Mouse (Mus musculus) layer of hippocampus, postnatal 14 days (tissue): ENCODE data around the gene Mrps16. TPM values are rescaled to one million over a fixed set of nuclear protein-coding genes. Genes with fewer than 3 reads are reported as not detected.

Experiments
- DNase-seq, 2 experiments: peaks; one replicate each; pipeline ENCODE4 v3.0.0; 2021 to 2022; ENCODE audit warnings: low spot score in 2 of 2, mixed read lengths in 1 of 2
- long read RNA-seq, 2 experiments: library from polyadenylated mRNA; stranded (forward); transcript quantifications; one replicate each; pipeline ENCODE4 v2.0.0; 2021
- total RNA-seq, 2 experiments: library from RNA; stranded (reverse); gene quantifications; 2 replicates each; pipeline ENCODE4 v1.2.3; 2021

The Mrps16 gene
- 10 to 100 TPM; 33.3 to 36.5 TPM for total RNA-seq
- long read RNA-seq, experiment 1, transcript Mrps16-201 (3 exons, 2,572 nt) = major isoform, 9 of 18 reads
- long read RNA-seq, experiment 1, partial matches to known transcripts = 0 of 18 reads
- long read RNA-seq, experiment 1, other reads (novel, unspliced or antisense) = 5 of 18 reads
- long read RNA-seq, experiment 2, transcript Mrps16-201 (3 exons, 2,572 nt) = major isoform, 35 of 71 reads
- long read RNA-seq, experiment 2, transcript Mrps16-202 (3 exons, 801 nt) = minor isoform, 12 of 71 reads
- long read RNA-seq, experiment 2, partial matches to known transcripts = 4 of 71 reads
- long read RNA-seq, experiment 2, other reads (novel, unspliced or antisense) = 20 of 71 reads

GRCm38 (mm10) chr14:20393205-20393913, at the start of gene Mrps16:
Mrps16 (minus strand) TSS chr14:20393634.
- DNase-seq = peak; percentile 86 to 96

- no peak for DNase-seq
These were observed 48.8 kb upstream of the Mrps16 start for GRCm38 (mm10) chr14:20442252-20442651.

- DNase-seq = no peak
These were observed 43.5 kb upstream of the Mrps16 start for GRCm38 (mm10) chr14:20436976-20437375.

- no peak for DNase-seq
These were observed 39.0 kb upstream of the Mrps16 start for GRCm38 (mm10) chr14:20432420-20432819.

- DNase-seq = no peak
These were observed 38.3 kb upstream of the Mrps16 start for GRCm38 (mm10) chr14:20431726-20432125.

GRCm38 (mm10) chr14:20429833-20430232, 36.4 kb upstream of the Mrps16 start:
- DNase-seq = no peak

GRCm38 (mm10) chr14:20428593-20428992, 35.2 kb upstream of the Mrps16 start:
- DNase-seq = no peak

- no peak for DNase-seq
These were observed 29.6 kb upstream of the Mrps16 start for GRCm38 (mm10) chr14:20423046-20423445.

- peak in 1 of 2 experiments; percentile 13 for DNase-seq
These were observed 28.8 kb upstream of the Mrps16 start for GRCm38 (mm10) chr14:20422257-20422656.

GRCm38 (mm10) chr14:20400071-20400470, 6.6 kb upstream of the Mrps16 start:
- DNase-seq = no peak

- no peak for DNase-seq
These were observed 5.4 kb upstream of the Mrps16 start for GRCm38 (mm10) chr14:20398864-20399263.

- no peak for DNase-seq
These were observed 3.8 kb upstream of the Mrps16 start for GRCm38 (mm10) chr14:20397220-20397619.

- DNase-seq = no peak
These were observed 1.1 kb downstream of the Mrps16 start for GRCm38 (mm10) chr14:20392326-20392725.

- no peak for DNase-seq
These were observed 3.9 kb downstream of the Mrps16 start for GRCm38 (mm10) chr14:20389446-20390079.

- peak; percentile 91 to 95 for DNase-seq
These were observed 4.8 kb downstream of the Mrps16 start, which contains the start of gene Dnajc9 for GRCm38 (mm10) chr14:20388441-20389129. Dnajc9 (minus strand) TSS chr14:20388910.

GRCm38 (mm10) chr14:20379753-20380430, 13.5 kb downstream of the Mrps16 start:
- no peak for DNase-seq

GRCm38 (mm10) chr14:20379087-20379640, 14.3 kb downstream of the Mrps16 start:
- DNase-seq = no peak

GRCm38 (mm10) chr14:20378313-20379061, 14.9 kb downstream of the Mrps16 start:
- DNase-seq = no peak

- DNase-seq = no peak
These were observed 16.3 kb downstream of the Mrps16 start for GRCm38 (mm10) chr14:20377112-20377521.

GRCm38 (mm10) chr14:20371854-20372253, 21.6 kb downstream of the Mrps16 start:
- no peak for DNase-seq
